Mouse (Mus musculus): Measurements from ENCODE around the gene Galnt4.

GRCm38 (mm10) chr10:99118697-99119096 is 10.7 kb downstream of the Galnt4 start:
- no peak for TF ChIP-seq GATA1 (IDR thresholded peaks at IDR 0.05; ENCODE audit: borderline replicate concordance, low read length)
- TF ChIP-seq FLI1 (IDR thresholded peaks at IDR 0.05; ENCODE audit: low read length), result no peak

Data from megakaryocyte, embryonic 14.5 days (primary cell).